Mouse (Mus musculus): ENCODE results near the gene C1qtnf5.

C1qtnf5 gene

GRCm38 (mm10) chr9:44079997-44080780 lies 26.9 kb upstream of the C1qtnf5 start:
- no peak for DNase-seq

GRCm38 (mm10) chr9:44080953-44081352 lies 26.1 kb upstream of the C1qtnf5 start:
- DNase-seq, result peak; percentile 48

- DNase-seq, result no peak
Observed at GRCm38 (mm10) chr9:44081581-44081980, 25.5 kb upstream of the C1qtnf5 start.

GRCm38 (mm10) chr9:44082266-44082665 lies 24.8 kb upstream of the C1qtnf5 start:
- no peak for DNase-seq

- no peak for DNase-seq
Observed at GRCm38 (mm10) chr9:44083392-44084121, 23.5 kb upstream of the C1qtnf5 start.

GRCm38 (mm10) chr9:44084236-44084635 lies 22.8 kb upstream of the C1qtnf5 start:
- no peak for DNase-seq

GRCm38 (mm10) chr9:44084659-44085229 lies 22.3 kb upstream of the C1qtnf5 start:
- peak; percentile 97 for DNase-seq

GRCm38 (mm10) chr9:44085276-44085675 lies 21.8 kb upstream of the C1qtnf5 start:
- DNase-seq, result no peak

GRCm38 (mm10) chr9:44085741-44086665 lies 21.0 kb upstream of the C1qtnf5 start:
- DNase-seq, result peak; percentile 71

- no peak for DNase-seq
Observed at GRCm38 (mm10) chr9:44086960-44087359, 20.1 kb upstream of the C1qtnf5 start.

GRCm38 (mm10) chr9:44087761-44088455 lies 19.1 kb upstream of the C1qtnf5 start:
- DNase-seq, result no peak

GRCm38 (mm10) chr9:44088877-44089608 lies 18.0 kb upstream of the C1qtnf5 start:
- peak; percentile 58 for DNase-seq

- DNase-seq, result peak; percentile 85
Observed at GRCm38 (mm10) chr9:44093612-44094503, 13.2 kb upstream of the C1qtnf5 start.

GRCm38 (mm10) chr9:44094737-44095136 lies 12.3 kb upstream of the C1qtnf5 start:
- DNase-seq, result no peak

GRCm38 (mm10) chr9:44095781-44096180 lies 11.3 kb upstream of the C1qtnf5 start:
- DNase-seq, result no peak

- DNase-seq, result no peak
Observed at GRCm38 (mm10) chr9:44096536-44096935, 10.5 kb upstream of the C1qtnf5 start.

GRCm38 (mm10) chr9:44101490-44101889 lies 5.6 kb upstream of the C1qtnf5 start, which contains the start of gene Mfrp:
Mfrp (plus strand) TSS chr9:44101729.
- DNase-seq, result no peak

- DNase-seq, result no peak
Observed at GRCm38 (mm10) chr9:44104881-44105280, 2.2 kb upstream of the C1qtnf5 start.

- DNase-seq, result no peak
Observed at GRCm38 (mm10) chr9:44105781-44106180, 1.3 kb upstream of the C1qtnf5 start.

GRCm38 (mm10) chr9:44106182-44106581 lies 863 bp upstream of the C1qtnf5 start:
- no peak for DNase-seq

Measured in lung, postnatal 36 days (tissue).